Mouse (Mus musculus): ENCODE measurements around the gene Wnt9a.

The Wnt9a gene

GRCm38 (mm10) chr11:59305008-59305820 lies 1.5 kb upstream of the Wnt9a start:
- DNase-seq, result no peak

GRCm38 (mm10) chr11:59305821-59306215 lies 910 bp upstream of the Wnt9a start:
- no peak for DNase-seq

- DNase-seq, result peak; percentile 92
Measured at GRCm38 (mm10) chr11:59307422-59308163, 865 bp downstream of the Wnt9a start.

DNA sequence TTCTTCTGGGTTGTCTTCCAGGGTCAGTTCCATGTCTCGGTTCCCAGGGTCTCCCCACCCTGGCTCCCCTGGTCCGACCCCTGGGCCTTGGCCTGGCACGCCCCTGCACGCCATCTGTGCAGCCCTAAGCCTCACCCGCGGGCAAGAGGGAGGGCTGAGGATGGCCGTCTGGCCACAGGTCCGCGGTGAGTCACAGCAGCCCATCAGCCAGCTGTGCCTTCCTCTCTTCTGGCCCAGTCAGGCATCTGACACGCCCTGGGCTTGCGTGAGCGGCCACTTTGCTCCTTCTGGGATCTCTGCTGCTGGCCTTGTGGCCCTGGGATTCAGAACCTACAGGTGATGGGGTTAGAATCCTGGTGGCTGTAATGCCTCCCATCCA lies 1.4 kb downstream of the Wnt9a start:
- peak; percentile 28 for DNase-seq

- no peak for DNase-seq
Measured at GRCm38 (mm10) chr11:59308625-59309024, 1.9 kb downstream of the Wnt9a start.

GRCm38 (mm10) chr11:59309106-59309805 lies 2.5 kb downstream of the Wnt9a start:
- DNase-seq, result peak; percentile 61

DNA sequence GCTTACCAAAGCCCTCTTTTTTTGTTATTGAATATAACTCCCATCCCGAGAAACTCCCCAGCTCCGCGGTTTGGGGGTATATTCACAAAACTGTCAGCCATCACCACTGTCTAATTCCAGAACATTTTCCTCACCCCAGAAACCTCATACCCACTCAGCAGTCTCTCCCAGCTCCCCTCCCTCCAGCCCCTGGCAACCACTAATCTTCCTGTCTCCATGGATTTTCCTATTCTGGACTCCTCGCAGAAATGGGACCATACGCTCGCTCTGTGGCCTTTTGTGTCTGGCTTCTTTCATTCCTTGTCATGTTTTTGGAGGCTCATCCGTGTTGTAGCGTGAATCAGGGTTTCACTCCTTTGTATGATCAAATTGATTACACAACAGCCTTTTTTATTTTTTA lies 3.2 kb downstream of the Wnt9a start:
- no peak for DNase-seq

- DNase-seq, result no peak
Measured at GRCm38 (mm10) chr11:59312060-59312459, 5.3 kb downstream of the Wnt9a start.

- DNase-seq, result no peak
Measured at GRCm38 (mm10) chr11:59312501-59312900, 5.8 kb downstream of the Wnt9a start.

GRCm38 (mm10) chr11:59313029-59313811 lies 6.5 kb downstream of the Wnt9a start:
- no peak for DNase-seq

GRCm38 (mm10) chr11:59313944-59314343 lies 7.2 kb downstream of the Wnt9a start:
- peak; percentile 48 for DNase-seq

- DNase-seq, result no peak
Measured at GRCm38 (mm10) chr11:59316517-59316916, 9.8 kb downstream of the Wnt9a start.

DNA sequence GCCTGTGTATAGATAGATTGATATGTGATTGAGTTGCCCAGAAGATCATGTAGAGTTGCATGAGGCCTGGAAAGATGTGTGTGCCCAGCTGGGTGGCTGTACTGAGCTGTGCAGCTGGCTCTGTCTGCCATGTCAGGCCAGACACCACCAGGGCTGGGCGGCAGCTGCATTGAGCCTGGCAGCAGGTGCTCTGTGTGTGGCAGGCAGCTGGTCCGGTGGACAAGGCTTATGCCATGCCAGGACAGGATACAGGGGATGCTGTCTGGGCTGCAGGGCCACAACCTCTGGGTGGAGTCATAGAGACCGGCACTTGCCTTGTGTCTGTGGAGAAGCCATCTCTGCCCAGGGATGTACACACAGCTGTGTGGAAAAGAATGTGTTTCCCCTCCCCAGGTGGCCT lies 16.3 kb downstream of the Wnt9a start:
- no peak for DNase-seq

DNA sequence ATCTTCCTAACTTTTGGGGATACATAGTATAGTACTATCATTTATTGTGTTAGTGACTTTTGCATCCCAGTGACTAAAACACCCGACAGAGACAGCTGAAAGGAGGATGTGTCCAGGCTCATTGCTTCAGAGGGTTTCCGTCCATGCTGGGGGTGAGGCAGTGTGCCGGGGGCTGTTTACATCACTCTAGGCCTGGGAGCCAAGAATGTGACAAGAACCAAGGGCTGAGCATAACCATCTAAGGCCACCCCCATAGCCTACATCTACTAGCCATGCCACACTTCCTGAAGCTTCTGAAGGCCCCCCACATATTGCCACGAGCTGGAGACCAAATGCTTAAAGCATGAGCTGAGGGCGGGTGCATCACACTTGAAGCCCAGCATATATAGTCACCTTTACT lies 18.0 kb downstream of the Wnt9a start:
- DNase-seq, result no peak

DNA sequence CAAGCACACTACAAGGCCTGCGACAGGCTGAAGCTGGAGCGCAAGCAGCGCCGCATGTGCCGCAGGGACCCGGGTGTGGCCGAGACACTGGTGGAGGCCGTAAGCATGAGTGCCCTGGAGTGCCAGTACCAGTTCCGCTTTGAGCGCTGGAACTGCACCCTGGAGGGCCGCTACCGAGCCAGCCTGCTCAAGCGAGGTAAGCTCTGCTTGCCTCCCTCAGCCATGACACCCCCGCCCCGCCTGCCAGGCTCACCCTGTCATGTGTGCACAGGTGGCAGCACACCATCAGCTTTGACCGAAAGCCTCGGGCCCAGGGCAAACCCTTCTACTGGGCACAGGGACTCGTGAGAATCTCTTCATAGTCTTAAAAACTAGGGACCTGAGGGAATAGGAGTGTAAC lies 20.9 kb downstream of the Wnt9a start:
- peak; percentile 47 for DNase-seq

GRCm38 (mm10) chr11:59329616-59330015 lies 22.9 kb downstream of the Wnt9a start:
- DNase-seq, result no peak

- DNase-seq, result peak; percentile 87
Measured at GRCm38 (mm10) chr11:59330560-59330959, 23.8 kb downstream of the Wnt9a start.

- DNase-seq, result no peak
Measured at GRCm38 (mm10) chr11:59331167-59331869, 24.6 kb downstream of the Wnt9a start.

GRCm38 (mm10) chr11:59332938-59333337 lies 26.2 kb downstream of the Wnt9a start:
- DNase-seq, result no peak

DNA sequence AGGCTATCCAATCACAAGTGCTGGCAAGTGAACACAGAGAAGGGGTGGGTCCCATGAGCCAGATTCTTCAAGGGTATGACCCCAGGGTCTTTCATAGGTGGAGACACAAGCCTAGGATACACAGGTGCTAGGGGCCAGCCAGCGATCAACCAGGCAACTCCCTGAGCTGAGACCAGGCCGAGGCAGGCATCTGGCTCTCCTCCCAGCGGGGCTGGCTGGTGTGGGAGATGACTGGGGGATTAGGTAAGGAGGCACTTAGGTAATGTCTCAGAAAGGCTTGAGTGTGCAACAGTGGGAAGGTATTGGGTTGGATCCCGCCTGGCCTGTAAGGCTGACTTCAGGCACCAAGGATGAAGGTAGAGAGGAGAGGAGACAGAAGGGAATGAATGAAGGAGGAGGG lies 28.4 kb downstream of the Wnt9a start:
- DNase-seq, result no peak

GRCm38 (mm10) chr11:59335942-59336341 lies 29.2 kb downstream of the Wnt9a start:
- no peak for DNase-seq

GRCm38 (mm10) chr11:59336381-59336780 lies 29.7 kb downstream of the Wnt9a start:
- no peak for DNase-seq
